Mouse (Mus musculus) intestine, embryonic 16.5 days (tissue): ENCODE data around the gene Klc2. TPM values are rescaled to one million over a fixed set of nuclear protein-coding genes. Genes with fewer than 3 reads are reported as not detected.

Source experiments
- ATAC-seq: fragments of 200-750 bp; cut with Nextera tagmentation; 2 replicates; pipeline ENCODE4 v1.8.0; 2017; ENCODE audit warnings: moderate TSS enrichment, moderate library complexity
- H3K27ac ChIP-seq: fragments of 300-500 bp; sonication (generic); 2 replicates; pipeline ENCODE4 v1.5.1; 2014; ENCODE audit warnings: mild to moderate bottlenecking, low read length
- H3K27me3 ChIP-seq: fragments of 300-500 bp; sonication (generic); replicated peaks from 2 replicates; pipeline ENCODE4 v1.6.1; 2014; ENCODE audit warnings: low read length, control low read depth, mixed read lengths; ENCODE audit not compliant: control insufficient read depth, insufficient read depth
- H3K36me3 ChIP-seq: fragments of 300-500 bp; sonication (generic); 2 replicates; pipeline ENCODE4 v1.6.1; 2014; ENCODE audit warnings: low read length, control low read depth; ENCODE audit not compliant: control insufficient read depth, insufficient read depth
- H3K4me1 ChIP-seq: fragments of 300-500 bp; sonication (generic); 2 replicates; pipeline ENCODE4 v1.6.1; 2014; ENCODE audit warnings: low read length, control low read depth, mixed read lengths; ENCODE audit not compliant: control insufficient read depth, insufficient read depth
- H3K4me2 ChIP-seq: fragments of 300-500 bp; sonication (generic); 2 replicates; pipeline ENCODE4 v1.6.1; 2014; ENCODE audit warnings: low read depth, low read length, control low read depth
- H3K4me3 ChIP-seq: fragments of 300-500 bp; sonication (generic); 2 replicates; pipeline ENCODE4 v1.5.1; 2014; ENCODE audit warnings: mild to moderate bottlenecking, low read length
- H3K9ac ChIP-seq: fragments of 300-500 bp; sonication (generic); 2 replicates; pipeline ENCODE4 v1.6.1; 2014; ENCODE audit warnings: low read depth, low read length
- H3K9me3 ChIP-seq: fragments of 300-500 bp; sonication (generic); 2 replicates; pipeline ENCODE4 v1.6.1; 2016; ENCODE audit warnings: low read length, control low read depth; ENCODE audit not compliant: control insufficient read depth
- WGBS: fragments of 180-500 bp; shearing (Covaris S2); extraction: QIAGEN DNeasy Blood & Tissue Kit; methylation state at CpG from one replicate; pipeline ENCODE4 v1.1.7; 2014; 5-methylcytosine and 5-hydroxymethylcytosine counted together
- polyA plus RNA-seq: library from polyadenylated mRNA; unstranded; fragments of >200 nt; fragmentation: Nextera tagmentation; extraction: Ambion mirVana; gene quantifications from 2 replicates; pipeline ENCODE4 v1.2.1, GENCODE M21; 2015

Klc2 gene
- polyA plus RNA-seq, 1 experiment from 2014 or later: 13.6 TPM

DNA sequence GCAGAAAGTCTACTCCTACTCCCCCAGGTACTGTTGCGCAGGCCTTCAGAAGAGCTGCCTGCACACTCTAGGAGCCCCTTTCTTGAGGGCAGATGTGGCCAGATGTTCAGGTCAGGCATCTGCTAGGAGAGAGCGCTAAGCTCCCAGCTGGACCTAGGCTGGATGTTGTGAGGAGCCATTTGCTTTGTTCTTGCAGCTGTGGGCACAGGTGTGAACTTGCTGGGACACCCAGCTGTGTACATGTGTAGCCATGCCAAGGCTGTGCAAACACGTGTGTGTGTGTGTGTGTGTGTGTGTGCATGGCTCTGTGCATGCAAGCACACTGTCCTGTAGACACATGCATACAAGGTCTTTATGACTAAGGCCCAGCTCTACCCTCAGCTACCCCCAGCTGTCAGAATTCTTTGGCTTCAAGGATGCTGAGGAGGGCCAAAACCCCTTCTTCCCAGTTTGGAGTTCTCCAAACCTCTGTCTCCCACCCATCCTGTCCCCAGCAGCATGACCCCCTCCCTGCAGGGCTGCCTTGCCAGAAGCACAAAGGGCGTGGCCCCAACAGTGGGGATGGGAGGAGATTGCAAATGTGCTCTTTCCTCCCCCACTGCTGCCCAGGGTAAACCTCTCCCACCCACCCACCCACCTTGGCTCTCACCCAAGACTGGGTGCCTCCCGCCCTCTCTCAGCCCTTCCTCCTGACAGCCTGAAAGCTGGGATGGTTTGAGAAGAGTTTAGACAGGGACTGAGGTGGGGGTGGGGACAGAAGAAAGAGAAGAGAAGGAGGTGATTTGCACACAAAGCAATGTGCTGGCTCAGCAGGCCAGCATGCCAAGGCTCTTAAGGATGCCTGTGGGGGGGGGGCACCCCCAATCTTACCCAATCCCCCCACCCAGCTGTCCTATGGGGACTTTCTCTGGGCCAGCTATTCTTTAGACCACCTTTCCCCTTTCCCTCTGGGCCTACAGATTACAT lies 57.7 kb downstream of the Klc2 start:
- H3K4me3 ChIP-seq: no peak overlapping the region
- H3K4me2 ChIP-seq: no peak overlapping the region
- no peaks in the 10 kb centered on the region for H3K36me3 ChIP-seq
- H3K4me1 ChIP-seq: peaks cover 43% of the 10 kb centered on the region
- H3K9ac ChIP-seq: no peak overlapping the region
- H3K9me3 ChIP-seq: no peaks in the 10 kb centered on the region
- WGBS: 29% methylated on average over 5 of the region's 5 CpGs
- 0 out of 2 replicates have a peak, but pooled peaks have one; percentile 6 for ATAC-seq
- H3K27ac ChIP-seq: peak overlapping the region; percentile 54
- H3K27me3 ChIP-seq: 0 out of 2 replicates have a peak, but pooled peaks cover 3% of the 10 kb centered on the region

DNA sequence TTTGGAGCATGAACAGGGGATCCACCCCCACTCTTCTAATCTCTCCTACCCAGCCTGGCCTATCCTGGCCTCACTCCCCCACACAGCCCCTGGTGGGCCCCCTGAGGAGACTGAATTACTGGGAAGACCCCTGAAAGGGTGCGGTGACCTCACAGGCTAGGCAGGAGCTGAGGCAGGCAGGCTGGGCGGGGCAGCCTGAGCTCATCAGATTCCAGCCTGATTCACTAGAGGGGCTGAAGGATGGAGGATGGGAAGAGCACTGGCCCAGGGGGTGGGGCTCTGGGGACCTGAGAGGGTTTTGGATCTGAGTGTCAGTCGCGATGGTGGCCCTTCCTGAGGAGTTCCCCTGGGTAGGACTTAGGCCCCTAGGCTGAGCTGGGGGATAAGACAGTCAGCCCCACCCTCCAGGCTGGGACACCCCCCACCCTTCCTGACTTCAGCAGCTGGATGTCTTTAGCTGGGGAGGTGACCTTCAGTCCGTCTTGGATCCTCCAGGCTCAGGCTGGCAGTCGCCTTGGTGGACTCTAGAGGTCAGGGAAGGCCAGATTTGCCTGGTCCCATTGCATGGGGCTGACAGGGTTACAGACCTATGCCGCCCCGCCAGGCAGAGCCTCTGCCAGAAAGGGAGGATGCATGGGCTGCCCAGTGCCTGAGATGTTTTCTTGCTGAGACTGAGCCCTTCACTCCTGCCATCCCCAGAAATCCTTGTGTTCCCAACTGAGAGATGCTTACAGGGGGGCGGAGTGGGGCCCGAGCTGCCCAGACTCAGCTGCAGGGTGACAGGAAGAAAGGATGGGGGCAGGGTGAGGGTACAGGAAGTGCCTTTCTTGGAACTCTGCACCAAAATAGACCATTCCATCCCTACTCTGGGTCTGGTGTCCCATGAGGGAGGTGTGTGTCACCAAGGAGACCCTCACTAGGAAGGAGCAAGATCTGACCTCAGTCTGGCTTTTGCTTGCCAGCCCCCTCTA lies 59.3 kb downstream of the Klc2 start:
- peak overlapping the region; percentile 48 for H3K9ac ChIP-seq

GRCm38 (mm10) chr19:5057876-5058775 lies 60.2 kb downstream of the Klc2 start:
- H3K27me3 ChIP-seq: no peaks in the 10 kb centered on the region; the same call in 1 of the 2 replicates
- peaks cover 34% of the 10 kb centered on the region for H3K4me1 ChIP-seq
- H3K27ac ChIP-seq: peak overlapping the region; percentile 3; the same call in 1 of the 2 replicates
- no peak; the same call in 1 of the 2 replicates for ATAC-seq
- H3K4me2 ChIP-seq: no peak overlapping the region
- H3K9me3 ChIP-seq: no peaks in the 10 kb centered on the region
- H3K9ac ChIP-seq: 0 out of 2 replicates have a peak overlapping the region, but pooled peaks have one; percentile 21
- H3K36me3 ChIP-seq: no peaks in the 10 kb centered on the region
- 31% methylated on average over 16 of the region's 16 CpGs for WGBS
- no peak overlapping the region for H3K4me3 ChIP-seq

More for the DNA sequence above, 59.3 kb downstream of the Klc2 start:
- Histone ChIP-seq H3K4me2 (no peak overlapping the region), H3K4me1 (peaks cover 34% of the 10 kb centered on the region), H3K4me3 (no peak overlapping the region), H3K27me3 (0 out of 2 replicates have a peak, but pooled peaks cover under 1% of the 10 kb centered on the region), H3K27ac (peak overlapping the region; percentile 64), H3K36me3 (no peaks in the 10 kb centered on the region), H3K9me3 (no peaks in the 10 kb centered on the region)
- peak; percentile 53 for ATAC-seq
- WGBS: 9% methylated on average over 10 of the region's 10 CpGs

Other genes with a start within 250 kb of the Klc2 start
- gene Actn3, start 240.7 kb downstream of the Klc2 start, polyA plus RNA-seq: 1.1 and 1.3 TPM in 2 replicates
- gene Zdhhc24, start 239.9 kb downstream of the Klc2 start, polyA plus RNA-seq: 10.9 and 11.1 TPM in 2 replicates
- 2.4 and 2.8 TPM in 2 replicates for gene Bbs1, start 211.9 kb downstream of the Klc2 start, polyA plus RNA-seq
- gene Dpp3, start 190.3 kb downstream of the Klc2 start, polyA plus RNA-seq: 137 and 138 TPM in 2 replicates
- 1.3 and 1.6 TPM in 2 replicates for gene Peli3, start 175.4 kb downstream of the Klc2 start, polyA plus RNA-seq
- 88.1 and 98.2 TPM in 2 replicates for gene Mrpl11, start 156.4 kb downstream of the Klc2 start, polyA plus RNA-seq
- 0.13 and 0.22 TPM in 2 replicates for gene Npas4, start 128.2 kb downstream of the Klc2 start, polyA plus RNA-seq
- gene Slc29a2, start 94.7 kb downstream of the Klc2 start, polyA plus RNA-seq: 4.5 and 5.4 TPM in 2 replicates
- 34.2 and 39.3 TPM in 2 replicates for gene B4gat1, start 79.7 kb downstream of the Klc2 start, polyA plus RNA-seq
- 0.92 and 1.5 TPM in 2 replicates for gene AC124502.3, start 79.7 kb downstream of the Klc2 start, polyA plus RNA-seq
- 43.7 and 44.1 TPM in 2 replicates for gene Brms1, start 77.2 kb downstream of the Klc2 start, polyA plus RNA-seq
- 2.5 and 2.8 TPM in 2 replicates for gene Rin1, start 68.1 kb downstream of the Klc2 start, polyA plus RNA-seq
- 42.8 and 49.6 TPM in 2 replicates for gene Cd248, start 50.5 kb downstream of the Klc2 start, polyA plus RNA-seq
- 4.7 and 5.1 TPM in 2 replicates for gene Tmem151a, start 33.0 kb downstream of the Klc2 start, polyA plus RNA-seq
- gene Yif1a, start 30.0 kb downstream of the Klc2 start, polyA plus RNA-seq: 155 and 176 TPM in 2 replicates
- 8.1 and 8.3 TPM in 2 replicates for gene Cnih2, start 20.0 kb downstream of the Klc2 start, polyA plus RNA-seq
- 241 and 244 TPM in 2 replicates for gene Rab1b, start 11.5 kb downstream of the Klc2 start, polyA plus RNA-seq
- 11.4 and 13.8 TPM in 2 replicates for gene Pacs1, start 154.6 kb upstream of the Klc2 start, polyA plus RNA-seq
- 265 and 280 TPM in 2 replicates for gene Sf3b2, start 176.9 kb upstream of the Klc2 start, polyA plus RNA-seq
- gene Gal3st3, start 179.8 kb upstream of the Klc2 start, polyA plus RNA-seq: 1.5 and 1.9 TPM in 2 replicates
- not detected in 2 replicates for gene Catsper1, start 217.2 kb upstream of the Klc2 start, polyA plus RNA-seq
- gene Cst6, start 231.0 kb upstream of the Klc2 start, polyA plus RNA-seq: 33.1 and 50.6 TPM in 2 replicates
- gene Eif1ad, start 248.2 kb upstream of the Klc2 start, polyA plus RNA-seq: 60.1 and 62.7 TPM in 2 replicates
- 421 and 489 TPM in 2 replicates for gene Banf1, start 248.6 kb upstream of the Klc2 start, polyA plus RNA-seq